Mouse (Mus musculus): ENCODE data around the gene Cped1.
A peak's percentile ranks its signal among the peaks of the same experiment; 100 is the strongest.
"Not testable (repeated sequence)": the region's sequence is repeated elsewhere in the genome, so short reads cannot be mapped to it uniquely, and the experiment has no call there.

The Cped1 gene

GRCm38 (mm10) chr6:22088346-22089064, 102.8 kb downstream of the Cped1 start:
- peak; percentile 60 for DNase-seq

- no peak for DNase-seq
Measured at GRCm38 (mm10) chr6:22091773-22092172, 106.1 kb downstream of the Cped1 start.

GRCm38 (mm10) chr6:22093792-22094191, 108.1 kb downstream of the Cped1 start:
- no peak for DNase-seq

GRCm38 (mm10) chr6:22097709-22098108, 112.0 kb downstream of the Cped1 start:
- DNase-seq, result peak; percentile 36

GRCm38 (mm10) chr6:22099832-22100231, 114.1 kb downstream of the Cped1 start:
- no peak for DNase-seq

GRCm38 (mm10) chr6:22101939-22102338, 116.2 kb downstream of the Cped1 start:
- DNase-seq, result no peak

GRCm38 (mm10) chr6:22102752-22103151, 117.0 kb downstream of the Cped1 start:
- no peak for DNase-seq

GRCm38 (mm10) chr6:22103713-22104112, 118.0 kb downstream of the Cped1 start:
- no peak for DNase-seq

- DNase-seq, result no peak
Measured at GRCm38 (mm10) chr6:22104211-22104610, 118.5 kb downstream of the Cped1 start.

- DNase-seq, result no peak
Measured at GRCm38 (mm10) chr6:22114079-22114478, 128.4 kb downstream of the Cped1 start.

- DNase-seq, result no peak
Measured at GRCm38 (mm10) chr6:22116679-22117078, 131.0 kb downstream of the Cped1 start.

- DNase-seq, result peak; percentile 62
Measured at GRCm38 (mm10) chr6:22122080-22122479, 136.4 kb downstream of the Cped1 start.

GRCm38 (mm10) chr6:22122693-22123092, 137.0 kb downstream of the Cped1 start:
- DNase-seq, result no peak

- DNase-seq, result no peak
Measured at GRCm38 (mm10) chr6:22123332-22123731, 137.6 kb downstream of the Cped1 start.

GRCm38 (mm10) chr6:22124575-22125330, 139.0 kb downstream of the Cped1 start:
- DNase-seq, result not testable (repeated sequence)

- no peak for DNase-seq
Measured at GRCm38 (mm10) chr6:22135038-22135631, 149.4 kb downstream of the Cped1 start.

GRCm38 (mm10) chr6:22136805-22137204, 151.1 kb downstream of the Cped1 start:
- DNase-seq, result no peak

- no peak for DNase-seq
Measured at GRCm38 (mm10) chr6:22140786-22141185, 155.1 kb downstream of the Cped1 start.

GRCm38 (mm10) chr6:22147236-22147635, 161.5 kb downstream of the Cped1 start:
- DNase-seq, result no peak

GRCm38 (mm10) chr6:22148511-22148910, 162.8 kb downstream of the Cped1 start:
- no peak for DNase-seq

- peak; percentile 43 for DNase-seq
Measured at GRCm38 (mm10) chr6:22157461-22157860, 171.7 kb downstream of the Cped1 start.

GRCm38 (mm10) chr6:22161944-22162343, 176.2 kb downstream of the Cped1 start:
- DNase-seq, result no peak

GRCm38 (mm10) chr6:22168388-22168787, 182.7 kb downstream of the Cped1 start:
- no peak for DNase-seq
